Mouse (Mus musculus): ENCODE measurements at regions not wholly inside any gene's neighbourhood (a gene's known extent, or its start where the extent isn't known, plus 50 kb on each side); places are given as distances from the start of the nearest gene placed in this dataset.

DNA sequence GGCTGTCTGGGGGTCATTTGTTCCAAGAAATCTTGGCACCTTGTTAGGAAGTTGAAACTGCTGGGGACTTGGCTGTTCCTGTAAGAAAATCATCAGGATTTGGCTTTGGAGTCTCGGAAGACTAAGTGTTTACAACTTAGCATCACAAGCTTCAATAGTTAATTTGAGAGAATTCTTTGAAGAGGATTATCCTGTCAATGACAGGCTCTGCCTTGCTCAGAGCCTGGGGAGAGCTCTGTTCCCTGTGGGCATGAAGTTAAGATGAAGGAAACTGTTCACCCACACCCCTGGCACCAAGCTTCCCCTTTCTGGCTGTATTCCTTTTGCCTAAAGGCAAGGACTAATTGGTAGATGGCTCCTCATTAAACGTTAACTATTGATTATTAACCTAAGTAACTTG lies 215.5 kb upstream of the Daam1 start:
- Histone ChIP-seq H3K79me2 (ENCODE audit: inconsistent target) (no peaks in the 10 kb centered on the region), H3K27ac (no peak overlapping the region), H3K4me3 (ENCODE audit: inconsistent target) (no peak overlapping the region), H3K36me3 (ENCODE audit: inconsistent target) (no peaks in the 10 kb centered on the region)
- 75% methylated on average over 2 of the region's 2 CpGs for WGBS (ENCODE audit: missing documents)

GRCm38 (mm10) chr12:71616121-71616520 lies 214.8 kb upstream of the Daam1 start:
- Histone ChIP-seq H3K36me3 (ENCODE audit: inconsistent target) (no peaks in the 10 kb centered on the region), H3K4me3 (ENCODE audit: inconsistent target) (no peak overlapping the region), H3K79me2 (ENCODE audit: inconsistent target) (no peaks in the 10 kb centered on the region), H3K27ac (no peak overlapping the region)
- 80% methylated on average over 4 of the region's 4 CpGs for WGBS (ENCODE audit: missing documents)

- Histone ChIP-seq H3K79me2 (ENCODE audit: inconsistent target) (no peaks in the 10 kb centered on the region), H3K27ac (no peak overlapping the region), H3K4me3 (ENCODE audit: inconsistent target) (no peak overlapping the region), H3K36me3 (ENCODE audit: inconsistent target) (no peaks in the 10 kb centered on the region)
- 81% methylated on average over 6 of the region's 6 CpGs for WGBS (ENCODE audit: missing documents)
These were observed 212.4 kb upstream of the Daam1 start for GRCm38 (mm10) chr12:71618466-71618865.

- H3K27ac ChIP-seq: no peak overlapping the region
- 93% methylated on average over 8 of the region's 8 CpGs for WGBS (ENCODE audit: missing documents)
- H3K4me3 ChIP-seq (ENCODE audit: inconsistent target): no peak overlapping the region
- H3K79me2 ChIP-seq (ENCODE audit: inconsistent target): no peaks in the 10 kb centered on the region
- H3K36me3 ChIP-seq (ENCODE audit: inconsistent target): no peaks in the 10 kb centered on the region
These were observed 211.9 kb upstream of the Daam1 start for GRCm38 (mm10) chr12:71618956-71619355.

- H3K36me3 ChIP-seq (ENCODE audit: inconsistent target): no peaks in the 10 kb centered on the region
- WGBS (ENCODE audit: missing documents): 81% methylated on average over 4 of the region's 4 CpGs
These were observed 211.3 kb upstream of the Daam1 start for GRCm38 (mm10) chr12:71619561-71619960.

GRCm38 (mm10) chr12:71621542-71621941 lies 209.3 kb upstream of the Daam1 start:
- Histone ChIP-seq H3K36me3 (ENCODE audit: inconsistent target) (no peaks in the 10 kb centered on the region), H3K79me2 (ENCODE audit: inconsistent target) (no peaks in the 10 kb centered on the region), H3K27ac (no peak overlapping the region), H3K4me3 (ENCODE audit: inconsistent target) (no peak overlapping the region)
- WGBS (ENCODE audit: missing documents): 81% methylated on average over 4 of the region's 4 CpGs

More at GRCm38 (mm10) chr12:71619561-71619960, 211.3 kb upstream of the Daam1 start:
- Histone ChIP-seq H3K27ac (no peak overlapping the region), H3K79me2 (ENCODE audit: inconsistent target) (no peaks in the 10 kb centered on the region), H3K4me3 (ENCODE audit: inconsistent target) (no peak overlapping the region)

- Histone ChIP-seq H3K27ac (no peak overlapping the region), H3K4me3 (ENCODE audit: inconsistent target) (no peak overlapping the region), H3K79me2 (ENCODE audit: inconsistent target) (no peaks in the 10 kb centered on the region), H3K36me3 (ENCODE audit: inconsistent target) (no peaks in the 10 kb centered on the region)
- WGBS (ENCODE audit: missing documents): 83% methylated on average over 2 of the region's 2 CpGs
These were observed 208.1 kb upstream of the Daam1 start for GRCm38 (mm10) chr12:71622761-71623160.

DNA sequence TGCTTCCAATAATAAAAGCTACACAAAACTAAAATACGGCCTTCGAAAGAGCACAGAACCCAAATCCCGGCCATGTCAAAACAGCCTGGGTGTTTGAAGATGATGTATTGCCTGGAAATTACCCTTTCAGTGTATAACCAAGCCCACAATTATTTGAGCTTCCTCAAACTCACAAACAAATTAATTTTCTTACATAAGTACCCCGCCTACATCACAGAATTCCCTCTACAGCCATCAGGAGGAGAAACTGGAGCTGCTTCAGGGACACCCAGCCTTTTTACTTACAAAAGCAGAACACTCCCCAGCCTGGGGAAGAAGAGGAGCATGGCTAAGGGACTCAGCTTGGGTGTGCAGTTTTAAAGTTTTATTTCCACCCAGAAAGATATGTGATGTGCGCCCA lies 207.6 kb upstream of the Daam1 start:
- WGBS (ENCODE audit: missing documents): 91% methylated on average over 5 of the region's 5 CpGs
- H3K79me2 ChIP-seq (ENCODE audit: inconsistent target): no peaks in the 10 kb centered on the region

DNA sequence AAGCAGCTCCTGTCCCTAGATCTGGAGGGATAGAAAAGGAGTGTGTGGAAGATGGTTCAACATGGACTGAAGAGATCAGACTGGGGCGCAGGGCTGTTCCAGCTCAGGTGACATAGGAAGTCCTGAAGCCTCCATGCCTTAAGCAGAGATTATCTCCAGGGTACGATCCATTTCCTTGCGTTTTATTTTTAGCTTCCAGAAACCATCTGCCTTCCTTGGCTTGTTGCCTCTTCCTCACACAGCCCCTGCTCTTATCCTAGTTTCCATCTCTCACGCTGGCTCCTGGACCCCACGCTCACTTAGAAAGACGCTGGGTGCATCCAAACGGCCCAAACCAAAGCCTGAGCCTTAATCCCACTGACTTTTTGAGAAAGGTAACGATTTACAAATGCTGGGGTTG lies 206.8 kb upstream of the Daam1 start:
- Histone ChIP-seq H3K4me3 (ENCODE audit: inconsistent target) (no peak overlapping the region), H3K79me2 (ENCODE audit: inconsistent target) (no peaks in the 10 kb centered on the region), H3K27ac (no peak overlapping the region), H3K36me3 (ENCODE audit: inconsistent target) (no peaks in the 10 kb centered on the region)
- WGBS (ENCODE audit: missing documents): 86% methylated on average over 8 of the region's 8 CpGs

More for the DNA sequence above, 207.6 kb upstream of the Daam1 start:
- no peaks in the 10 kb centered on the region for H3K36me3 ChIP-seq (ENCODE audit: inconsistent target)
- no peak overlapping the region for H3K27ac ChIP-seq
- H3K4me3 ChIP-seq (ENCODE audit: inconsistent target): no peak overlapping the region

DNA sequence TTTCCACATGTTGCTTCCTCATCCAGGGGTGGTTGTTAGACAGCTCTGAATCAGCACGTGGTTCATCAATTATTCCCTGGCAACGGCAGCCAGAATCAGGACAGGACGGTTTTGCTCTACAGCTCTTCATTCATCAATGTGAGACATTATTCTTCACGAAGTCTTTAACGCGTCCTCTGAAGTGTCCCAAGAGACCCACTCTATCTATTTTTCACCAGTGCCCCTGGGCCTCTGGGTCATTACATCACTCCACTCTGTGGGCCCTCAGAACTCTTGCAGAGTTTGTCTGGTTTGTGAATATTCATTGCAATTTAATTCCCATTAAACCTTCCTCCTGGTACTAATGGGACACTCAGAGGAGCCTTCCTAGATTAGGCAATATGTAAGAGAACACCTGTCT lies 206.2 kb upstream of the Daam1 start:
- no peaks in the 10 kb centered on the region for H3K79me2 ChIP-seq (ENCODE audit: inconsistent target)
- no peak overlapping the region for H3K27ac ChIP-seq
- no peak overlapping the region for H3K4me3 ChIP-seq (ENCODE audit: inconsistent target)
- WGBS (ENCODE audit: missing documents): 83% methylated on average over 6 of the region's 6 CpGs
- H3K36me3 ChIP-seq (ENCODE audit: inconsistent target): no peaks in the 10 kb centered on the region

DNA sequence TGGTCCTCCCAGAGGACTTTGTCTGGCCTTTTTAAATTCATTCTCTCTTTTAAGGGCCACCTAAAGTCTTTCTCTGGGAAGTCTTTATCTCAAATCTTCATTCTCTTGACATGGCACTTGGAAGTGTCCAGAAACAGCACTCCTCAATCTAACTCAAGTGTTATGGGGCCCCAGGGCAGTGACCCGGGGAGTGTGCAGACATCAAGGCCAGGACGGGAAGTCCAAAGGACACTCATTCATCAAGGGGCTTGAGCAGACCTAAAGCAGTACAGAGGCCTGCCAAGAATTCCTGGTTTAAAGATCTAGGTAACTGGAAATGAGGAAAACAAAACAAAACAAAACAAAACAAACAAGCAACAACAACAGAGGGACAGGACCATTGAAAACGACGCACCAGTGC lies 205.8 kb upstream of the Daam1 start:
- WGBS (ENCODE audit: missing documents): 89% methylated on average over 4 of the region's 4 CpGs
- Histone ChIP-seq H3K27ac (no peak overlapping the region), H3K36me3 (ENCODE audit: inconsistent target) (no peaks in the 10 kb centered on the region), H3K79me2 (ENCODE audit: inconsistent target) (no peaks in the 10 kb centered on the region), H3K4me3 (ENCODE audit: inconsistent target) (no peak overlapping the region)

DNA sequence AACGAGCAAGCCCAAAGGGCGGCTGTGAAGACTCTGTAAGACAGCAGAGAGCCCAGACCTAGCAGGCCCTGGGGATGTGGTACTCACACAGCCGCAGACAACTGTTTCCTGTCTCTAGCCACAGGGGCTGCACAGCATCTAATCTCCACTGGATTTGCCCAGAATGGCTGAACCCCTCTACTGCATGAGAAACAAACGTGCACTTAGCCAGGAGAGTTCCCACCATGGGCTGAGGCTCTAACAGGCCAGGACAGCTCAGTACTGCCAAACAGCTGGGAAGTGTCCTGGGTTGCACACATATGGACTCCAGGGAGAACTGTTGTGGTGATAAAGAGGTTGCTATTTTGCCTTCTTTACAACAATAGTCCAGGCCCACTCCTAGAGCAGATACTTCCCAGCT lies 204.1 kb upstream of the Daam1 start:
- Histone ChIP-seq H3K27ac (no peak overlapping the region), H3K4me3 (ENCODE audit: inconsistent target) (no peak overlapping the region), H3K36me3 (ENCODE audit: inconsistent target) (no peaks in the 10 kb centered on the region), H3K79me2 (ENCODE audit: inconsistent target) (no peaks in the 10 kb centered on the region)
- 9% methylated on average over 4 of the region's 4 CpGs for WGBS (ENCODE audit: missing documents)

GRCm38 (mm10) chr12:71627421-71628339 lies 203.2 kb upstream of the Daam1 start:
- Histone ChIP-seq H3K4me3 (ENCODE audit: inconsistent target) (no peak overlapping the region), H3K36me3 (ENCODE audit: inconsistent target) (no peaks in the 10 kb centered on the region), H3K79me2 (ENCODE audit: inconsistent target) (no peaks in the 10 kb centered on the region), H3K27ac (no peak overlapping the region)
- WGBS (ENCODE audit: missing documents): 80% methylated on average over 17 of the region's 17 CpGs

DNA sequence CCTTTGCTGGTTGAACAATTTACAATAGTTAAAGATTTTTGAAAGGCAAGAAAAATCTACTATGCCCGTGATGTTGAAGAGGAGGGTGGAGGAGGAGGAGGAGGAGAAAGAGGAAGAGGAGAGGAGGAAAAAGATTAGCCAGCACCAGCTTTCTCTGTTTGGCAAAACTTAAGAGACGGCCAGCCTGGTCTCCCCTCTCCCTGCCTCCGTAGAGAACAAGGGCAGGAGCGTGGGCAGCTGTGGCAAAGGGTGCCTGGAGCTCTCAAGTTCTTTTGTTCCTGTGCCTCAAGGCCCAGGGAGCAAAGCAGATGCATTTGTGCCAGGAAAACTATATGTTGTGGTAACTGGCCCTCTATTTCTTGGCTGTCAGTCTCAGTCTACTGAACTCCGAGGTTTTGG lies 202.5 kb upstream of the Daam1 start:
- WGBS (ENCODE audit: missing documents): 90% methylated on average over 5 of the region's 5 CpGs
- H3K4me3 ChIP-seq (ENCODE audit: inconsistent target): no peak overlapping the region
- no peaks in the 10 kb centered on the region for H3K36me3 ChIP-seq (ENCODE audit: inconsistent target)
- H3K79me2 ChIP-seq (ENCODE audit: inconsistent target): no peaks in the 10 kb centered on the region
- H3K27ac ChIP-seq: no peak overlapping the region

DNA sequence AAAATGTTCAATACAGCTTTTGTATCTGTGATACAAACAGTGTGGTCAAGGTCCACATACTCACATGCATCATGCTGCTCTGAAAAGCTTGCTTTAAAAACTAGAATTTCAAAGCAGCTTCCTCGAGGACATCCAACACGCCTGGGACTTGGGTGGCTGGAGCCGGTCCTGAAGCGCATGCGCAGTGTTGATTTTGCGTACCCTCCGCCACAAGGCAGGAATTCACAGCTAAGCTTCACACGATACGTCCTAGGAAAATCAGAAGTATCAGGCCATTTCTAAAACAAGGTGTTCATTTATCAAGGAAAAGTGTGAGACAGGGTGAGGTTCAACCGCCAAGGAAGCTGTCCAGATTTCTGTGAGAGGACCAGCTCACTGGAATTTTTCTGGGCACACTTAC lies 202.1 kb upstream of the Daam1 start:
- Histone ChIP-seq H3K27ac (no peak overlapping the region), H3K79me2 (ENCODE audit: inconsistent target) (no peaks in the 10 kb centered on the region)
- 98% methylated on average over 10 of the region's 10 CpGs for WGBS (ENCODE audit: missing documents)

DNA sequence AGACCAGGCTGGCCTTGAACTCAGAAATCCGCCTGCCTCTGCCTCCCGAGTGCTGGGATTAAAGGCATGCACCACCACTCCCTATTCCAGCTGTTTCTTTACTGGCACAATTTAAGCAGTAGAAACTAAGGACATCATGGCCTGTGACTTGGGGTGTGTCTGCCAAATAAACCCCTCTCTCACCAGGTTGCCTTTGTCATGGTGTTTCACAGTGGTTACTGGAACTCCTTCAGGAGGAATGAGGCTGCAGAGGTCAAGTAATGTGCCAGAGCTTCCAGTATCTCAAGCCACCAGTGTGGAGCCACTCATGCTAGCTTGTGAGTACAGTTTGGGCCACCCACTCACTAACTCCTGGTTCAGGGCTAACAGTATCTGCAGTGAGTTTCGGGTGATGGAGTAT lies 200.5 kb upstream of the Daam1 start:
- H3K4me3 ChIP-seq (ENCODE audit: inconsistent target): no peak overlapping the region
- H3K79me2 ChIP-seq (ENCODE audit: inconsistent target): no peaks in the 10 kb centered on the region
- H3K36me3 ChIP-seq (ENCODE audit: inconsistent target): no peaks in the 10 kb centered on the region
- no peak overlapping the region for H3K27ac ChIP-seq
- WGBS (ENCODE audit: missing documents): 100% methylated on average over 1 of the region's 3 CpGs

More for the DNA sequence above, 202.1 kb upstream of the Daam1 start:
- H3K36me3 ChIP-seq (ENCODE audit: inconsistent target): no peaks in the 10 kb centered on the region
- no peak overlapping the region for H3K4me3 ChIP-seq (ENCODE audit: inconsistent target)

All from macrophage (primary cell).